Mouse (Mus musculus): Measurements from ENCODE around the gene Pin1. TPM values are rescaled to one million over a fixed set of nuclear protein-coding genes. Genes with fewer than 3 reads are reported as not detected.
"Not testable (repeated sequence)": the region's sequence is repeated elsewhere in the genome, so short reads cannot be mapped to it uniquely, and the experiment has no call there.

Gene Pin1
- total RNA-seq (2015; ENCODE audit: low replicate concordance) (4.2 and 4.6 TPM in 2 replicates), total RNA-seq (2017; ENCODE audit: low replicate concordance) (2.1 and 3.8 TPM in 2 replicates)

DNA sequence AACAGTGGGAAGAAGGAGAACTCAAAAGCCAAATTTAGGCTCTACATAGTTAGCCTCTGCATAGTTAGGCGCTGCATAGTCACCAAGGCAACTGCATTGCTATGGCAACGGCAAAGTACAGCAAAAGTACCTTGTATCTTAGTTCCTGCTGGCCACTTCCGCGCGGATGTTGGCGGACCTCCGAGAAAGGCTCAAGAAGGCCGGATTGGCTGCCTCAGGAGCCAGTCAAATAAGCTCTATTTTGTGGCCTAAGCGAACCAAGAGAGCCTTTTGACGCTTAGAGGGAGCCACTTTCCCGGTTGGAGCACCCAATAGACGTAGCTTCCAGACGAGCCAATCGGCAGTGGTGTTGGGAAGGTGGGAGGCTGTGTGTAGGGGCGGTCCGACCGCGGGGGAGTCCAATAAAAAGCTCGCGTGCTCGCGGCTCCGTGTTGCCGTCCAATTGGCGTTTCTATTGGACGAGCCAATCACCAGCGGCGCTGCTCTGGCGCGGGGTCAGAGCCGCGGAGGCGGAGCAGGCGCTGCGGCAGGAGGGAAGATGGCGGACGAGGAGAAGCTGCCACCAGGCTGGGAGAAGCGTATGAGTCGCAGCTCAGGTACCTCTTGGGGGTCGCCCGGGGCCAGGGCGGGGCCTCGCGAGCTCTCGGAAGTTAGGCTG is at the start of gene Pin1:
Gene Pin1 (plus strand): TSS at position 494 of the 658 bp plus-strand sequence.
- peak; percentile 95 for ATAC-seq (replicated peaks; ENCODE audit: low FRiP score, poor library complexity, severe bottlenecking)

DNA sequence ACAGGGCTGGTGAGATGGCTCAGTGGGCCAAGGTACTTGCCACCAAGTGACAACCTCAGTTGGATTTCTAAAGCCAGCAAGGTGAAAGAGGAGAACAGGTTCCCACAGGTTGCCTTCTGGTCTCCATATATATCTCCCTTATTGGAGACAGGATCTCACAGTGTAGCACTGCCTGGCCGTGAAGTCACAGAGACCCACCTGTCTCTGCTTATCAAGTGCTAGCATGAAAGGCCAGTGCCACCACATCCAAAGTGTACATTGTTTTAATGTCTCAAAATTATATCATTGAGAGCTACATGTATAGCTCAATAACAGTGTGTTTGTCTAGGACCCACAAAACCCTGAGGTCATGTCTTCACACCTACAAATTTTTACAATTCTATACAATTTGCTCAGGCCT is 45.6 kb upstream of the Pin1 start:
- no peak for ATAC-seq (replicated peaks; ENCODE audit: low FRiP score, poor library complexity, severe bottlenecking)

DNA sequence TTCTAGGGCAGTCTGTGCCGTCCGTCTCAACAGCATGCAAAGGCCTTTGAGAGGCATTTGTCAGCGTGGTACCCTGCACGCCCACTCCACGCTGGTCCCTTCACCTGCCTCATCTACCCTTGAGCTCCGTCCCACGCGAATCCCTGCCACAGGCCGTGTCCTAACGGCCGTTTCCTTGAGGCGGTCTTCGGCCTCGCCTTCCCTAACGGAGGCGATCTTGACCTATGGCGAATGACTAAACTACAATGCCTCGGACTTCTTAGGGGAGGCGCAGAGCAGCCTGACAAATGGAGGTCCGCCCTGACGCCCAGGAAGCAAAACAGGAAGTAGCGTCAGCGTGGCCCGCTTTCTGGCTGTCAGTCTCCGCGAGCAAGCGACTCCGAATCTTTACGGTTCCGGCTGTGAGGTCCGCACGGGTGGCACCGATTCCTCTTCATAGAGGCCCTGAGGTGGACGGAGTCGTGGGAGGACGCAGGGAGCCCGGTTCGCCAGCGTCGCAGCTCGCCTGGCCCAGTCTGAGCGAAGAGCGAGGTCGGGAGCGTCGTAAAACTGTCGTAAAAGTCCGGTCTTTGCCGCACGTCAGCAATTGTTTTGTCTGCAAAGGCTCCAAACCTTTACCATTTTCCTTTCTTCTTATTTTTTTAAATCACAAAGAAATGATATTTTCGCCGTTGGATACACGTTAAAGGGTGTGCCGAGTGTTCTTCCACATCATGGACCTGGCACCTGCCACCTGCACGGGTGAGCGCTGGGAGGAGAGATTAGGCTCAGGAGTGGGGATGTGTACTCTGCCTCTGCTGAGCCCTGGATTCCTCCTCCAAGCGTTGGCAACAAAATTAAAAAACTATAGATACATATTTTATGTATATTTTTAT is 44.6 kb upstream of the Pin1 start:
- ATAC-seq (replicated peaks; ENCODE audit: low FRiP score, poor library complexity, severe bottlenecking), result peak; percentile 97

GRCm38 (mm10) chr9:20609831-20610464 is 41.9 kb upstream of the Pin1 start:
- no peak for ATAC-seq (replicated peaks; ENCODE audit: low FRiP score, poor library complexity, severe bottlenecking)

DNA sequence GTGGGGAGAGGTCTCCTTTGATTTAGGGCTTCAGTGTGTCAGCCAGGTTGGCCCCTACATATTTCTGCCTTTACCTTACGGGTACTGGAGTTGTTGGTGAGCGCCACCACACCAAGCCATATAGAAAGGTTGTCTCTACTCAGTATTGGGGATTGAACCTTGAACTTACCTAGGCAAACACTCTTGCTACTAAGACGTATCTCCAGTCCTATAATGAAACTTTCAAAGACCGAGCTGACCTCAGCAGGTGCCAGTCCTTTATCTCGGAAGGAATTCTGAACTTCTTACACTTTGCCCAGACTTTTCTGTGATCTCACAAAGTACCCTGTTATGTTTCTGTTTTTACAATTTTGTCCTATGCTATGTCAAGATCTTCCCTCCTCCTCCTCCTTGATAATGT is 39.9 kb upstream of the Pin1 start:
- no peak for ATAC-seq (replicated peaks; ENCODE audit: low FRiP score, poor library complexity, severe bottlenecking)

DNA sequence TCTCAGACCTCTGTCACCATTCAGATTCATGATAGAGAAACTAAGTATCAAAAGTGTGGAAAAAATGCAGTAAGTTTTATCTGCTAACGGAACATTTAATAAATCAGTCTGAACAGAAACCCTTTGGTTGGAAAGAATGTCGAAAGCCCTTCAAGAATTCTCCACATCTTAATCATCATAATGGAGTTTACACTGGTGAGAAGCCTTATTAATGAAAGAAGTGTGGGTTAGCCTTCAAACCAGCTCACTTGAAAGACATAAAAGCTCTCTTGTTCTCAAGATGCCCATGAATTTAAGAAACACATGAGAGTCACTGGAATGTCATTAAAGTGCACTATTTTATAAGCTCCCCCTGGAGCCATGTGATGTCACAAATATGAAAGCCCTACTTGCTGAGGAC is 35.2 kb upstream of the Pin1 start:
- no peak for ATAC-seq (replicated peaks; ENCODE audit: low FRiP score, poor library complexity, severe bottlenecking)

GRCm38 (mm10) chr9:20631332-20631731 is 20.6 kb upstream of the Pin1 start:
- ATAC-seq (replicated peaks; ENCODE audit: low FRiP score, poor library complexity, severe bottlenecking), result no peak

GRCm38 (mm10) chr9:20635676-20636075 is 16.2 kb upstream of the Pin1 start:
- not testable (repeated sequence) for ATAC-seq (replicated peaks; ENCODE audit: low FRiP score, poor library complexity, severe bottlenecking)

DNA sequence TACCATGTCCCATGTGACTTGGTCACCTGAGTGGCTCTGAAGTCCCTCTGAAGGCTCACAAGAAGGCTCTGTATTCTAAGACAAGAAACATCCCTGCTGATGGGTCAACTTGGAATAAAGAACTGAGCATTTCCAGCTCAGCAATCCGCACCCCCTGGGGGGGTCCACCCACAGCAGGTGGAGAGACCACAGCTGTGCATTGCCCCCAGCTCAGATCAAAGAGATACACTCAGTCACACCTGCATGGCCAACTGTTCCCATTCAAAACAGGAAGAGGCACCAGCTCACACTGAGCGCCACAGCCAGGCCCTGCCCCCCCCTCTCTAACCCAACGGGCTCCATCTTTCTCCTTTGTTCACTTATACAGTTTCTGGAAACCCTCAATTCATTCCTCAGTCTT is 15.6 kb upstream of the Pin1 start:
- ATAC-seq (replicated peaks; ENCODE audit: low FRiP score, poor library complexity, severe bottlenecking), result no peak

DNA sequence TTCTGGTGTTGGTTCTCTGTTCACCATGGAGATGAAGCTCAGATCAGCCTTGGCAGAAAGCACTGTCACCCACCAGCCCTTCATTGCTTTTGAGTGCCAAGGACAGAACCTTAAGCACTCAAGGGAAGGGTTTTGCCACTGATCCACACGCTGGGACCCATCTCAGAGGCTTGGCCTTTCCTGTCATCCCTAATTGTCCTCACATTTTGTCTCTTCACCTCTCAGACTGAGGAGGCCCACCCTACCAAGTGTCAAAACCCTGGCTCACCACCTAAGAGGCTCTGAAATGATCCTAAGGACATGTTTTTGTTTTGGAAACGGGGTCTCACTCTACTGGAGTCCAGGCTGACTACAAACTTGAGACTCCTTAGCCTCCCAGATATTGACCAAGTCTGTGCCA is 15.1 kb upstream of the Pin1 start:
- ATAC-seq (replicated peaks; ENCODE audit: low FRiP score, poor library complexity, severe bottlenecking), result no peak

DNA sequence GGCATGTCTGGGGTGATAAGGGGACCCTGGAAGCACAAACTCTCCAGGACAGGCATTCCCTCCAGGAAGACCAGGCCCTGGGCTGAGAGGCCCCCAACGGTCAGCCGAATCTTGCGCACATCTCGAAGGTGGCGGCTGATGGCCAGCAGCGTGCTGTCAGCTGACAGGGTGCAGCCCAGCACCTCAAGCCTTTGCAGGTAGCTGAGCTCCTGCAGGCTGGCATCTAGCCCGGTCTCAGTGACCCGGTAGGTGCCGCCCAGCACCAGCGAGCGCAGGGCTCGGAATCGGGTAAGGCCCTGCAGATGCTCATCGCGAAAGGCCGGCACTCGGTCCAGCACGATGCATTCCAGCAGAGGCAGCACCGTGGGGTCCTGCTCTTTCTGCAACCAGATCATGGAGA is 13.3 kb upstream of the Pin1 start:
- ATAC-seq (replicated peaks; ENCODE audit: low FRiP score, poor library complexity, severe bottlenecking), result no peak

DNA sequence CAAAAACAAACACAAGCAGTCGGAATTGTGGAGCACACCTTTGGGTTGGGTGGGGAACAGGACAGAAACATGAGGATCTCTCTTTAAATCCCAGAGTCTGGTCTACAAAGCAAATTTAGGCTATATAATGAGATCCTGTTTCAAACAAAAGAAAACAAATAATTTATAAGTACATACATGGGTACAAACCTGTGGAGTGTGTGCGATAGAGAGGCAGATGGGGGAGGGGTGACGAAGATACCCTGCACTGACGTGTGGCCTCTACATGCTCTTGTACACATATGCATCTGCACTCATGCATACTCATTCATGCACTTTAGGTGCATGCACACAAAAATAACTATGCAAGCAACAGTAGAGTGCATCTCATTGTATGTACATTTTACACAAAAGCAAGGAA is 12.4 kb upstream of the Pin1 start:
- no peak for ATAC-seq (replicated peaks; ENCODE audit: low FRiP score, poor library complexity, severe bottlenecking)

DNA sequence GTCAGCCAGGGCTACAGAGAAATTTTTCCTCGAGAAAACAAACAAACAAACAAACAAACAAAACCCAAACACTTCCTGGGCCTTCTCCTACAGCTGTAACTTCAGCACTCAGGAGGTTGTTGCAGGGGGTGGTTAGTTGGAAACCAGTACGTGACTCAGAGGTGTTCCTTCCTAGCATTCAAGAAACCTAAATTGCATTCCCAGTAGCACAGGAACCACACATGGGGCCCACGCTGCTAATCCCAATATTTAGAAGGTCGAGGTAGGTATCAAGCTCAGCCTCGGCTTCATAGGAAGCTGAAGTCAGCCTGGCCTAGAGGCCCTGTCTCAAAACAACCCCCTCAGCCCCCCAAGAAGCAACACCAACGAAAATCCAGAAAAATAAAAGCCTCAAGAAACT is 10.4 kb upstream of the Pin1 start:
- no peak for ATAC-seq (replicated peaks; ENCODE audit: low FRiP score, poor library complexity, severe bottlenecking)

DNA sequence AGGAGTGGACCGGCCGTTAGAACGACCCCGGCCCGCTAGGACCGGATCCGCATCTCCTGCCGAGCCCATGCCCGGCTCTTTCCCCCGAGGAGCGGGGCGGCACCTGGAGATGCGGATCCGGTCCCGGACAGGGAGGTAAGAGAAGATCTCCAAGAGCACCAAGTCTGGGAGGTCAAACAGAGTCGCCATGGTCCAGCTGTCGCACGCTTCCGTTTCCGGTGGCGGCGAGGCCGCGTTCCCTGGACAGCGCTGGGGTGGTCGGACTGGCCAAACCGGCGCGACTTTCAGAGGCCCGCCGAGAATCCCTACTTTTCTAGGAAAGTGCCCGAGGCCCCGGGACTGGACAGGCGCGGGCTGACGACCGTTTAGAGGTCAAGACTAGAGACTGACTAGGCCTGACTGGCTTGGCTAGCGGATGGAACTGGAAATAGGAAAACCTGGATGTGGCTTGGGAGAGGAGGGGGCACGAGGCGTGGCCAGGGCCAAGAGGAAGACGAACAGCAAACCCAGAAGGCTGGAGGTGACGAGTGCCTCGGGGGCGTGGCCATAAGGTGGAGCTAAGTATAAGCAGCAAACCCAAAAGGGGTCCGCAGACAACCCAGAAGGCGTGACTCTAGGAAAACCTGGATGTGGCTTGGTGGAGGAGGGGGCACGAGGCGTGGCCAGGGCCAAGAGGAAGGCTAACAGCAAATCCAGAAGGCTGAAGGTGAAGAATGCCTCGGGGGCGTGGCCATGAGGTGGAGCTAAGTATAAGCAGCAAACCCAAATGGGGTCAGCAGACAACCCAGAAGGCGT is 9.6 kb upstream of the Pin1 start, which contains the start of gene Ubl5:
Gene Ubl5 (plus strand): TSS at position 778 of the 795 bp plus-strand sequence.
- ATAC-seq (replicated peaks; ENCODE audit: low FRiP score, poor library complexity, severe bottlenecking), result peak; percentile 58

DNA sequence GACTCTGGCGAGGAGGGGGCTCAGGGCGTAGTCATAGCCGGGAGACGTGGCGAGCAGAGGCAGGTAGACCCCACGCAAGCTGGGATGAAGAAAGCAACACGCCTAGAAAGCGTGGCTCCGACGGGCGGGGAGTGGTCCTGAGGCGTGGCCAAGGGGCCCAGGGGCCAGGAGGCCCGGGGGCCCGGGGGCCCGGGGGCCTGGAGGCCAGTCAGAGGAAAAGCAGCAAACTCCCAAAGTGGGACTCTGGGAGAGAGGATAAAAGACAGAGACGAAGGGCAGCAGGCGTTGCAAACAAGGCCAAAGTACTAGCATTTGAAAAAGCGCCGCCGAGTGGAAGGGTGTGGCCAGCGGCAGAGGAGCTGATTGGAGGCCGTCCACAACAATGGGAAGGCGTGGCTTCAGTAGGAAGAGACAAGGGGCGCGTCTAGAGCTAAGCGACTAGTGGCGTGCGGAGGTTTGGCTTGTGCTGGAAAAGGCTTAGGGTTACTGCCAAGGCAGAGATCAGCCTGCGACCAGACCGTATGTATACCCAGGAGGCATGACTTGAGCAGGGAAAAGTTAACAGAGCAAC is 8.9 kb upstream of the Pin1 start:
- ATAC-seq (replicated peaks; ENCODE audit: low FRiP score, poor library complexity, severe bottlenecking), result peak; percentile 61

GRCm38 (mm10) chr9:20643781-20644180 is 8.1 kb upstream of the Pin1 start:
- no peak for ATAC-seq (replicated peaks; ENCODE audit: low FRiP score, poor library complexity, severe bottlenecking)

- ATAC-seq (replicated peaks; ENCODE audit: low FRiP score, poor library complexity, severe bottlenecking), result peak; percentile 86
Measured at GRCm38 (mm10) chr9:20644360-20645081, 7.4 kb upstream of the Pin1 start, which contains the start of gene Fbxl12. Gene Fbxl12 (minus strand): TSS chr9:20644767.

- no peak for ATAC-seq (replicated peaks; ENCODE audit: low FRiP score, poor library complexity, severe bottlenecking)
Measured at GRCm38 (mm10) chr9:20645121-20645520, 6.8 kb upstream of the Pin1 start.

- peak; percentile 22 for ATAC-seq (replicated peaks; ENCODE audit: low FRiP score, poor library complexity, severe bottlenecking)
Measured at GRCm38 (mm10) chr9:20652260-20652658, 364 bp downstream of the Pin1 start.
